Mouse (Mus musculus) liver, postnatal 0 days (tissue): ENCODE measurements around the gene Tecpr2. TPM values are rescaled to one million over a fixed set of nuclear protein-coding genes. Genes with fewer than 3 reads are reported as not detected.
A peak's percentile ranks its signal among the peaks of the same experiment; 100 is the strongest.
"Not testable (repeated sequence)": the region's sequence is repeated elsewhere in the genome, so short reads cannot be mapped to it uniquely, and the experiment has no call there.

Experiments used
- ATAC-seq: fragments of 200-750 bp; cut with Nextera tagmentation; 2 replicates; pipeline ENCODE4 v1.8.0; 2017; ENCODE audit warnings: mild to moderate bottlenecking, moderate library complexity
- DNase-seq: peaks from one replicate; pipeline ENCODE4 v3.0.0-alpha.2; 2016
- H3K27ac ChIP-seq: fragments of 300-500 bp; sonication (generic); 2 replicates; pipeline ENCODE4 v1.5.1; 2014; ENCODE audit warnings: antibody characterized with exemption, moderate library complexity, mild to moderate bottlenecking, low read depth
- H3K27me3 ChIP-seq: fragments of 300-500 bp; sonication (generic); 2 replicates; pipeline ENCODE4 v1.6.1; 2014; ENCODE audit warnings: low read length, control low read depth, mixed read lengths; ENCODE audit not compliant: insufficient read depth
- H3K36me3 ChIP-seq: fragments of 300-500 bp; sonication (generic); replicated peaks from 2 replicates; pipeline ENCODE4 v1.6.1; 2014; ENCODE audit warnings: mild to moderate bottlenecking, control low read depth, low read length, moderate library complexity, mixed read lengths; ENCODE audit not compliant: insufficient read depth
- H3K4me1 ChIP-seq: fragments of 300-500 bp; sonication (generic); 2 replicates; pipeline ENCODE4 v1.6.1; 2014; ENCODE audit warnings: antibody characterized with exemption, mild to moderate bottlenecking, control low read depth; ENCODE audit not compliant: insufficient read depth
- H3K4me2 ChIP-seq: fragments of 300-500 bp; sonication (generic); 2 replicates; pipeline ENCODE4 v1.6.1; 2014; ENCODE audit warnings: low read depth, mild to moderate bottlenecking, low read length, moderate library complexity, mixed read lengths
- H3K4me3 ChIP-seq: fragments of 300-500 bp; sonication (generic); 2 replicates; pipeline ENCODE4 v1.5.1; 2014; ENCODE audit warnings: low read depth, low read length
- H3K9ac ChIP-seq: fragments of 300-500 bp; sonication (generic); replicated peaks from 2 replicates; pipeline ENCODE4 v1.6.1; 2014; ENCODE audit warnings: mild to moderate bottlenecking, moderate library complexity
- H3K9me3 ChIP-seq: fragments of 300-500 bp; sonication (generic); 2 replicates; pipeline ENCODE4 v1.6.1; 2016; ENCODE audit warnings: mild to moderate bottlenecking, control low read depth, low read length, mixed read lengths
- CTCF ChIP-seq: sonication (generic); IDR thresholded peaks from 2 replicates; pipeline ENCODE4 v1.5.1; 2016; ENCODE audit warnings: antibody characterized with exemption, low read depth
- EP300 ChIP-seq: IDR thresholded peaks from 2 replicates; pipeline ENCODE4 v1.6.1; 2016; ENCODE audit warnings: antibody characterized with exemption, low read depth, mild to moderate bottlenecking
- WGBS: fragments of 180-500 bp; shearing (Covaris S2); extraction: QIAGEN DNeasy Blood & Tissue Kit; methylation state at CpG from one replicate; pipeline ENCODE4 v1.1.7; 2014; ENCODE audit not compliant: insufficient replicate concordance; 5-methylcytosine and 5-hydroxymethylcytosine counted together
- polyA plus RNA-seq: library from polyadenylated mRNA; unstranded; fragments of >200 nt; fragmentation: Nextera tagmentation; extraction: Ambion mirVana; gene quantifications from 2 replicates; pipeline ENCODE4 v1.2.1, GENCODE M21; 2015

Gene Tecpr2
- polyA plus RNA-seq, 1 experiment from 2014 or later: 1.1 TPM

DNA sequence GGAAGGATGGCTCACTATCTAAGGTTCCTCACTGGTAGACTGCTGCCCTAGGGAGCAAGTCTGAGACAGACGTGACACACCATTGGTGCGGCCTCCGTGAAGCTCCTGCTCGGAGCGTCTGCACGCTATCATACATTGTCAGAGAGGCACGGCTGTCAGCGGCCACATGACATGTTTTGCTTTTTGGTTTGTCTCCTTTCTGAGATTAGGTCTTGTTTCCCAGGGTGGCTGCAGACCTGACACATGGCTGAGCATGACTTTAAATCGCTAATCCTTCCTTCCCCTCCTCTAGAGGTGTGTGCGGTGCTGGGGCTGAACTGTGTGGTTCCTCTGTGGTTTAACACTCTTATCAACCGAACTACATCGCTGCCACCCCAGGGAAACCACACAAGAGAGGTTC lies 37.6 kb upstream of the Tecpr2 start:
- Histone ChIP-seq H3K4me1 (peaks cover 14% of the 10 kb centered on the region), H3K9ac (peak overlapping the region; percentile 74), H3K9me3 (no peaks in the 10 kb centered on the region), H3K4me2 (peak overlapping the region; percentile 78), H3K27me3 (no peaks in the 10 kb centered on the region), H3K4me3 (peak overlapping the region; percentile 69), H3K36me3 (0 out of 2 replicates have a peak, but pooled peaks cover 6% of the 10 kb centered on the region), H3K27ac (peak overlapping the region; percentile 87)
- TF ChIP-seq EP300: no peak
- TF ChIP-seq CTCF: no peak
- 19% methylated on average over 12 of the region's 12 CpGs for WGBS
- ATAC-seq (peak; percentile 26; the same call in 1 of the 2 replicates), DNase-seq (no peak)

DNA sequence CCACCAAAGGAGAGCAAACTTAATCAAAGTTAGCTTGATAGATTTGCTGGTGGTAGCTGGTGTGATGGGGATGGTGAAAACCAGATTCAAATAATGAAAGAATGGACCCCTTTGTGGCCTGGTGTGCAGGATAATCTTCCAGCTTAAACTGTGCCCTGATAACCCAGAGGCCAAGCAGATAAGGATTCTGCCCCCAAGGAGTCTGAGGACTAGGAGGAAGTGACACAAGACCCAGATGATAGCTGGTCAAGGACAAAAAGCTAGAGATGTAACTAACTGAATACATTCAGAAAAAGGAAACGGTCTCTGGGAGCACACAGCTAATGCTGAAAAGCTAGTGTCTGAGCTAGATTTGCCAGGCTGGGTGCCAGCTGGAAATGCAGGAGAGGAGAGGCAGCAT lies 37.1 kb upstream of the Tecpr2 start:
- Histone ChIP-seq H3K9me3 (no peaks in the 10 kb centered on the region), H3K9ac (no peak overlapping the region), H3K27me3 (no peaks in the 10 kb centered on the region), H3K27ac (0 out of 2 replicates have a peak overlapping the region, but pooled peaks have one; percentile 26), H3K36me3 (0 out of 2 replicates have a peak, but pooled peaks cover 6% of the 10 kb centered on the region), H3K4me2 (peak overlapping the region; percentile 78), H3K4me3 (no peak overlapping the region), H3K4me1 (peaks cover 16% of the 10 kb centered on the region)
- 15% methylated on average over 1 of the region's 1 CpGs for WGBS
- TF ChIP-seq EP300 (no peak), CTCF (no peak)
- ATAC-seq (no peak), DNase-seq (no peak)

GRCm38 (mm10) chr12:110854786-110855737 lies 34.0 kb upstream of the Tecpr2 start:
- Histone ChIP-seq H3K27ac (no peak overlapping the region), H3K9me3 (no peaks in the 10 kb centered on the region), H3K9ac (no peak overlapping the region), H3K36me3 (0 out of 2 replicates have a peak, but pooled peaks cover 6% of the 10 kb centered on the region), H3K4me3 (no peak overlapping the region), H3K27me3 (no peaks in the 10 kb centered on the region), H3K4me2 (no peak overlapping the region), H3K4me1 (peaks cover 22% of the 10 kb centered on the region)
- no peak for TF ChIP-seq EP300
- TF ChIP-seq CTCF: no peak
- WGBS: 72% methylated on average over 32 of the region's 32 CpGs
- DNase-seq (no peak), ATAC-seq (no peak)

DNA sequence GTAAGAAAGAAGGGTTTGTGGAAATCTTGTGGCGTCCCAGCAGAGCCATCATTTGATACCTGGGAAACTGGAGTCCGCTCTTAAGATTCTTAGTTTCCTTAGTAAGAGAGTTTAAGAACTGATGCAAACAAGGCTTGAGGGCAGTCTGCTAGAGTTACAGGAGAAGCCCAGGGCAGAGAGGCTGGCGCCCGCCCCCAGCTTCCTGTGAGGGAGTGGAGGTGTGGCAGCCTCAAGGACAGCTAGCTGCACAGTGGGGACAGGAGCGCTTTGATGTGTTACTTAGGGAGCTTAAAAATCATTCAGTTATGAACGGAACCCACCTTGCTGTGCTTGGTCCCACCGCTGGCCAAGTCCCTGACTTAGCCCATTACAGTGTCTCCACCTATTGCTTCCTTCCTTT lies 31.9 kb upstream of the Tecpr2 start:
- Histone ChIP-seq H3K27ac (no peak overlapping the region), H3K36me3 (peaks cover 12% of the 10 kb centered on the region; the same call in 1 of the 2 replicates), H3K9ac (peak overlapping the region; percentile 44; the same call in 1 of the 2 replicates), H3K9me3 (no peaks in the 10 kb centered on the region), H3K27me3 (no peaks in the 10 kb centered on the region), H3K4me1 (peaks cover 9% of the 10 kb centered on the region), H3K4me2 (no peak overlapping the region), H3K4me3 (no peak overlapping the region)
- DNase-seq: no peak
- no peak for ATAC-seq
- TF ChIP-seq EP300 (no peak), CTCF (no peak)
- WGBS: 59% methylated on average over 7 of the region's 7 CpGs

GRCm38 (mm10) chr12:110858681-110859080 lies 30.4 kb upstream of the Tecpr2 start:
- DNase-seq, H3K4me2 ChIP-seq, H3K27me3 ChIP-seq, ATAC-seq, H3K9ac ChIP-seq, H3K4me1 ChIP-seq, H3K4me3 ChIP-seq, H3K9me3 ChIP-seq, H3K27ac ChIP-seq: not testable (repeated sequence)
- WGBS: 89% methylated on average over 15 of the region's 15 CpGs
- H3K36me3 ChIP-seq: peaks cover 14% of the 10 kb centered on the region; the same call in 1 of the 2 replicates

DNA sequence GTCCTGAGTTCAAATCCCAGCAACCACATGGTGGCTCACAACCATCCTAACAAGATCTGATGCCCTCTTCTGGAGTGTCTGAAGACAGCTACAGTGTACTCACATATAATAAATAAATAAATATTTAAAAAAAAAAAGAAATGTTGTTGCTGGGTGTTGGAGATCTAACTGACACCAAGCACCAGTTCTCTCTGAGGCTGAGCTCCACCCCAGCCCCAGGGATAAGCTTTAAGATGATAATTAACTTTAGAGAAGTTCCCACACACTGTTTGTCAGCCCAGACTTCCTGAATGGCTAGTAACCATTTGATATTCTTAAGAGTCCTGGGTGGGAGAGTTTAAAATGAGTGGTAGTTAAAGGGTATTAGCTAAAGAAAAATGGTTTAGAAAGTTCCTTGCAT lies 28.8 kb upstream of the Tecpr2 start:
- Histone ChIP-seq H3K27ac (no peak overlapping the region), H3K9me3 (no peaks in the 10 kb centered on the region), H3K27me3 (no peaks in the 10 kb centered on the region), H3K9ac (no peak overlapping the region), H3K4me3 (no peak overlapping the region), H3K36me3 (peaks cover 14% of the 10 kb centered on the region; the same call in 1 of the 2 replicates), H3K4me1 (peaks cover 13% of the 10 kb centered on the region), H3K4me2 (no peak overlapping the region)
- ATAC-seq (no peak), DNase-seq (no peak)
- TF ChIP-seq EP300: no peak
- no peak for TF ChIP-seq CTCF
